Mouse (Mus musculus): ENCODE results near the gene Carm1. TPM values are rescaled to one million over a fixed set of nuclear protein-coding genes. Genes with fewer than 3 reads are reported as not detected.
A peak's percentile ranks its signal among the peaks of the same experiment; 100 is the strongest.

Carm1 gene
- total and polyA plus RNA-seq, 3 experiments: 21.5 to 111 (median 42.2) TPM

GRCm38 (mm10) chr9:21509772-21510688 is 36.7 kb upstream of the Carm1 start, which contains the start of gene Tmed1:
Tmed1 (minus strand) TSS chr9:21510252.
- peaks cover 9% of the 10 kb centered on the region for H3K9me3 ChIP-seq (replicated peaks; ENCODE audit: low read length)
- in situ Hi-C loops (cut with MboI; ENCODE audit: low pct_ligation_motif_present, low pct_unique_long_range_greater_than_20kb, low sequenced_read_pairs) (no loop called here), dilution Hi-C loops (cut with MboI; ENCODE audit: extremely low pct_ligation_motif_present, extremely low pct_unique_long_range_greater_than_20kb, low sequenced_read_pairs) (no loop called here)
- H3K36me3 ChIP-seq (replicated peaks in 1 of 2; ENCODE audit: control insufficient read depth in 1 of 2, insufficient read depth in 1 of 2, low read length in 1 of 2): peaks cover 37 to 42% of the 10 kb centered on the region in 2 experiments
- peaks cover 12 to 40% of the 10 kb centered on the region in 2 experiments for H3K4me1 ChIP-seq (ENCODE audit: control insufficient read depth in 1 of 2, insufficient read depth in 2 of 2)
- no peaks in the 10 kb centered on the region for H3K27me3 ChIP-seq (replicated peaks)
- peak within 1 kb of the TSS; percentile 73 for H3K27ac ChIP-seq (ENCODE audit: insufficient read depth, low read depth)
- peak; percentile 96 for DNase-seq (ENCODE audit: extremely low read depth)
- H3K79me2 ChIP-seq (replicated peaks; ENCODE audit: control insufficient read depth, extremely low read depth, insufficient read depth, poor library complexity, severe bottlenecking): no peaks in the 10 kb centered on the region
- H3K9ac ChIP-seq (ENCODE audit: insufficient read depth, low read depth): peak within 1 kb of the TSS; percentile 61
- H3K4me3 ChIP-seq (replicated peaks in 1 of 3; ENCODE audit: low read depth in 2 of 3, low read length in 2 of 3, poor library complexity in 1 of 3): peak within 1 kb of the TSS; percentile 71 to 83 (median 76)
- peak within 1 kb of the TSS; percentile 82 for H3K4me2 ChIP-seq (ENCODE audit: insufficient read depth, low read depth, poor library complexity, severe bottlenecking)
- TF ChIP-seq GABPA (IDR thresholded peaks at IDR 0.05; ENCODE audit: insufficient replicate concordance, low read depth, low read length) (no peak), IRF4 (IDR thresholded peaks at IDR 0.05; ENCODE audit: low read depth, low read length) (peak; percentile 35; the same call in 1 of the 2 replicates), PAX5 (IDR thresholded peaks at IDR 0.05; ENCODE audit: low read length) (no peak), CHD1 (IDR thresholded peaks at IDR 0.05; ENCODE audit: low read depth, low read length) (no peak), ELF1 (IDR thresholded peaks at IDR 0.05; ENCODE audit: low read depth, low read length) (no peak; the same call in 1 of the 2 replicates), ETS1 (conservative IDR thresholded peaks at IDR 0.05; ENCODE audit: low read depth, low read length) (no peak), USF2 (conservative IDR thresholded peaks at IDR 0.05; ENCODE audit: low read depth, low read length) (no peak), SIN3A (IDR thresholded peaks at IDR 0.05; ENCODE audit: low read length) (peak; percentile 39; the same call in 1 of the 2 replicates), MXI1 (IDR thresholded peaks at IDR 0.05; ENCODE audit: low read depth, low read length) (peak; percentile 75; the same call in 1 of the 2 replicates), MYC (IDR thresholded peaks at IDR 0.05; ENCODE audit: low read depth, low read length) (no peak), JUND (conservative IDR thresholded peaks at IDR 0.05; ENCODE audit: low read depth, low read length) (no peak), UBTF (IDR thresholded peaks at IDR 0.05; ENCODE audit: low read depth, low read length) (no peak), ZKSCAN1 (IDR thresholded peaks at IDR 0.05; ENCODE audit: borderline replicate concordance, low read depth, low read length) (no peak), SMC3 (IDR thresholded peaks at IDR 0.05; ENCODE audit: low read depth, low read length) (no peak), CTCF (conservative IDR thresholded peaks at IDR 0.05 in 1 of 2, IDR thresholded peaks at IDR 0.05 in 1 of 2; ENCODE audit: low read depth in 2 of 2, low read length in 2 of 2) (peak in 1 of 2 experiments; percentile 39; a peak in 2 of 4 replicates), HCFC1 (IDR thresholded peaks at IDR 0.05; ENCODE audit: low read depth, low read length) (peak; percentile 81), USF1 (IDR thresholded peaks at IDR 0.05; ENCODE audit: low read depth, low read length) (no peak), ZNF384 (IDR thresholded peaks at IDR 0.05; ENCODE audit: low read depth, low read length) (no peak), E2F4 (IDR thresholded peaks at IDR 0.05; ENCODE audit: insufficient replicate concordance, low read depth, low read length) (peak; percentile 67; the same call in 1 of the 2 replicates), ZC3H11A (IDR thresholded peaks at IDR 0.05; ENCODE audit: low read depth, low read length) (no peak), JUN (IDR thresholded peaks at IDR 0.05; ENCODE audit: insufficient read depth, low read depth, low read length) (no peak; the same call in 1 of the 2 replicates), CHD2 (IDR thresholded peaks at IDR 0.05; ENCODE audit: low read length) (no peak), ZMIZ1 (IDR thresholded peaks at IDR 0.05; ENCODE audit: low read depth, low read length) (peak; percentile 76), MAFK (IDR thresholded peaks at IDR 0.05; ENCODE audit: insufficient replicate concordance, low read length) (no peak), POLR2AphosphoS2 (IDR thresholded peaks at IDR 0.05; ENCODE audit: low read depth, low read length) (peak; percentile 61; the same call in 1 of the 2 replicates), MAZ (IDR thresholded peaks at IDR 0.05; ENCODE audit: low read depth, low read length) (peak; percentile 55; the same call in 1 of the 2 replicates), EP300 (IDR thresholded peaks at IDR 0.05; ENCODE audit: low read length) (no peak), MAX (IDR thresholded peaks at IDR 0.05; ENCODE audit: low read length) (peak; percentile 100), MEF2A (IDR thresholded peaks at IDR 0.05; ENCODE audit: borderline replicate concordance, low read depth, low read length) (0 out of 2 replicates have a peak, but pooled peaks have one; percentile 5), NRF1 (IDR thresholded peaks at IDR 0.05; ENCODE audit: low read depth, low read length) (peak; percentile 47), NELFE (IDR thresholded peaks at IDR 0.05; ENCODE audit: low read depth, low read length) (peak; percentile 84), RCOR1 (conservative IDR thresholded peaks at IDR 0.05; ENCODE audit: low read depth, low read length) (0 out of 2 replicates have a peak, but pooled peaks have one; percentile 10), TCF12 (IDR thresholded peaks at IDR 0.05; ENCODE audit: low read depth, low read length) (peak; percentile 56), TBP (conservative IDR thresholded peaks at IDR 0.05; ENCODE audit: low read depth, low read length) (peak; percentile 74; the same call in 1 of the 2 replicates), BHLHE40 (IDR thresholded peaks at IDR 0.05; ENCODE audit: low read depth, low read length) (no peak), KAT2A (IDR thresholded peaks at IDR 0.05; ENCODE audit: insufficient replicate concordance, low read length) (no peak; the same call in 1 of the 2 replicates), POLR2A (IDR thresholded peaks at IDR 0.05; ENCODE audit: low read depth, low read length) (peak; percentile 77)
